Mouse (Mus musculus): Measurements from ENCODE around the gene Nptn. TPM values are rescaled to one million over a fixed set of nuclear protein-coding genes. Genes with fewer than 3 reads are reported as not detected.
A peak's percentile ranks its signal among the peaks of the same experiment; 100 is the strongest.

Gene Nptn
- polyA plus RNA-seq, 1 experiment: 465 TPM

DNA sequence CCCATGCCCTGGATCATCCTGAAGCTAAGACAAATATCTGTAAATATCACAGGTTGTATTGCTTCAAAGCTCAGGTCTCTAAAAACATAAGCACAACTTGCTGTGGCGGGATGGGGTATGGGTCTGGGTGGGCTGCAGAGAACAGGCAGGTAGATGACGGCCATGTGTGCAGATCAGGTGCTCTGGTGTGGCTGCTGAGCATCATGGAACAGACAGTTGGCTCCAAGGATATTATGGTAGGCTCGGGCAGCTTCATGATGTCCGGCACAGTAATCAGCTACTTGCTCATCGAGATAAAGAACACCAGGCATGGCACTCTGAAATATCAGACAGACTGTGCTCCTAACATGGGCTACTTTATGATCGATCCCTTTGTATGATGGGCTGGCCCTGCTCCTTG is 87.8 kb downstream of the Nptn start:
- H3K4me1 ChIP-seq (ENCODE audit: control insufficient read depth, insufficient read depth, low read length): no peaks in the 10 kb centered on the region
- no peak overlapping the region for H3K4me3 ChIP-seq (replicated peaks; ENCODE audit: extremely low read depth, low read depth, low read length)
- 90% methylated on average over 6 of the region's 6 CpGs for WGBS
- no peak for DNase-seq
- TF ChIP-seq POLR2A (IDR thresholded peaks at IDR 0.05; ENCODE audit: borderline replicate concordance, extremely low read depth, low read depth, low read length): no peak
- no peak for TF ChIP-seq CTCF (IDR thresholded peaks at IDR 0.05; ENCODE audit: insufficient read depth, low read length)

DNA sequence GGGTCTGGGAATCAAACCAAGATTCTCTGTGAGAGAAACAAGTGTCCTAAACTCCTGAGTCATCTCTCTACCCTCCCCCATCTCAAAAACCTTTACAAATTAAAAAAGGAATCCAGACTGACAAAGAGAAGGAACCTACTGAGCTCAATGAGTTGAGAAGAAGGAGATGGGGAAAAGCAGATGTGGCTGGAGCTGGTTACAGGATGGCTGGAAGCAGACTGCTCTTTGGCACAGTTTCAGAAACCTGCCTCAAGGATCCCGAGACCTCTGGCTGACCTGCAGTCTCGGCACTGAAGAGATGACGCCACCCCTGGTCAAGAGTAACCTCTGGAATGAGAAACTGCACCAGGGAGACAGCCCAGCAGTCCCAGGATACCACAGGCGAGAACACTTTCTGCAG is 90.4 kb downstream of the Nptn start:
- DNase-seq: peak; percentile 28
- Histone ChIP-seq H3K4me3 (replicated peaks; ENCODE audit: extremely low read depth, low read depth, low read length) (no peak overlapping the region), H3K4me1 (ENCODE audit: control insufficient read depth, insufficient read depth, low read length) (no peaks in the 10 kb centered on the region)
- TF ChIP-seq CTCF (IDR thresholded peaks at IDR 0.05; ENCODE audit: insufficient read depth, low read length): no peak
- WGBS: 13% methylated on average over 4 of the region's 4 CpGs

GRCm38 (mm10) chr9:58674736-58675135 is 92.7 kb downstream of the Nptn start:
- Histone ChIP-seq H3K4me1 (ENCODE audit: control insufficient read depth, insufficient read depth, low read length) (no peaks in the 10 kb centered on the region), H3K4me3 (replicated peaks; ENCODE audit: extremely low read depth, low read depth, low read length) (no peak overlapping the region)
- 70% methylated on average over 11 of the region's 11 CpGs for WGBS
- DNase-seq: no peak
- TF ChIP-seq CTCF (IDR thresholded peaks at IDR 0.05; ENCODE audit: insufficient read depth, low read length) (no peak), POLR2A (IDR thresholded peaks at IDR 0.05; ENCODE audit: borderline replicate concordance, extremely low read depth, low read depth, low read length) (no peak)

DNA sequence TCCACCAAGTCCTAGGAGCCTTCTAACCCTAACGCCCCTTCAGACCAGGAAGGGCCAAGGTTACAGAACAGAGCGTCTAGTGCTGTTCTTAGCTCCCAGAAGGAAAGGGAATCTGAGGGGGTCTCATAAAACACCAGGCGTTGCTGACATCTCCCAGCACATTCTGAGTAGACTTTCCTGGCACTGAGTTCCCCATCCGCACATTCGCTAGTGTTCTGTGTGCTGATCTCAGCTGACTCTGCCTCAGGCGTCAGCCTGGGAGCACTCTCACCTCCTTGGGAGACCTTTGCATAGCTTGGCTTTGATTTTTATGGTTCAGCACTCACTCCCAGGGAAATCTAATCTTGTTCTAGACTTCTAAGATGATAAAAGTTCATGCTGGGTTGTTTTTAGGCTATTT is 93.3 kb downstream of the Nptn start:
- DNase-seq: no peak
- no peaks in the 10 kb centered on the region for H3K4me1 ChIP-seq (ENCODE audit: control insufficient read depth, insufficient read depth, low read length)
- WGBS: 60% methylated on average over 6 of the region's 6 CpGs
- no peak overlapping the region for H3K4me3 ChIP-seq (replicated peaks; ENCODE audit: extremely low read depth, low read depth, low read length)
- TF ChIP-seq POLR2A (IDR thresholded peaks at IDR 0.05; ENCODE audit: borderline replicate concordance, extremely low read depth, low read depth, low read length) (no peak), CTCF (IDR thresholded peaks at IDR 0.05; ENCODE audit: insufficient read depth, low read length) (no peak)

DNA sequence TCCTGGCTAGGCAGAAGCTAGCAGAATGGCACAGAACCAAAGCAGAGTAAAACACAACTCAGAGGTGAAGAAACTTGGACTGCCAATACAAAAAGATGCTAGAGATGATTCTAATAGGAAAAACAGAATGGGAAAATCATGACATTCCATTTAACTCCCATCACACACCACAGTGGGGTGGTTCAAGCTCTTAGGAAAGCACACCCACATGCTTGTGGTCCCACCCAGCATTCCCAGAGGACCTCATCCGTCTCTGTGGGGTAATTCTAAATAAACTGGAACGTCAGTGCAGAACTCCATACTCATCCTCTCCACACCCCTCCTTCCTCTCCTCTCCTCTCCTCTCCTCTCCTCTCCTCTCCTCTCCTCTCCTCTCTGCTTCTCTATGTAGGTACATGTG is 99.4 kb downstream of the Nptn start:
- TF ChIP-seq CTCF (IDR thresholded peaks at IDR 0.05; ENCODE audit: insufficient read depth, low read length) (no peak), POLR2A (IDR thresholded peaks at IDR 0.05; ENCODE audit: borderline replicate concordance, extremely low read depth, low read depth, low read length) (no peak)
- WGBS: 34% methylated on average over 2 of the region's 2 CpGs
- Histone ChIP-seq H3K4me3 (replicated peaks; ENCODE audit: extremely low read depth, low read depth, low read length) (no peak overlapping the region), H3K4me1 (ENCODE audit: control insufficient read depth, insufficient read depth, low read length) (no peaks in the 10 kb centered on the region)
- DNase-seq: no peak

DNA sequence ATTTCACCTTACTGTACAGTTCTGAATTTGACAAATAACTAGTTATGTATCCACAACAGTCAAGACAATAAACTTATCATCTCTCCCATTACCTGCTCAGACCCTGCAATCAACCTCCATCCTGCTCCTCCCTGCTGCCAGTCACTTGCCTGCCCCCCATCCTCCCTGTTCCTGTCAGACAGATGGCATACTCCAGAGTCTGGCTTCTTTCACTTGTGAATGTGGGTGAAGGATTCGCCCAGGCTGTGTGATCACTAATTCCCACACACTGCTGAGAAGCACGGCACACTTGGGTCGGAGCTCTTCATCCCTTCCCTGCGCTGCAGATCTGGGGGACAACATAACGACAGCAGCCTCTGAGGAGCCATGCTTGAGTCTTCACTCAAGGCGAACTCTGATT is 100.1 kb downstream of the Nptn start:
- 65% methylated on average over 6 of the region's 6 CpGs for WGBS
- DNase-seq: no peak
- Histone ChIP-seq H3K4me3 (replicated peaks; ENCODE audit: extremely low read depth, low read depth, low read length) (no peak overlapping the region), H3K4me1 (ENCODE audit: control insufficient read depth, insufficient read depth, low read length) (no peaks in the 10 kb centered on the region)
- no peak for TF ChIP-seq CTCF (IDR thresholded peaks at IDR 0.05; ENCODE audit: insufficient read depth, low read length)
- TF ChIP-seq POLR2A (IDR thresholded peaks at IDR 0.05; ENCODE audit: borderline replicate concordance, extremely low read depth, low read depth, low read length): no peak

GRCm38 (mm10) chr9:58683372-58683771 is 101.3 kb downstream of the Nptn start:
- TF ChIP-seq POLR2A (IDR thresholded peaks at IDR 0.05; ENCODE audit: borderline replicate concordance, extremely low read depth, low read depth, low read length) (no peak), CTCF (IDR thresholded peaks at IDR 0.05; ENCODE audit: insufficient read depth, low read length) (no peak)
- Histone ChIP-seq H3K4me3 (replicated peaks; ENCODE audit: extremely low read depth, low read depth, low read length) (no peak overlapping the region), H3K4me1 (ENCODE audit: control insufficient read depth, insufficient read depth, low read length) (no peaks in the 10 kb centered on the region)
- no peak for DNase-seq
- 67% methylated on average over 6 of the region's 6 CpGs for WGBS

- TF ChIP-seq POLR2A (IDR thresholded peaks at IDR 0.05; ENCODE audit: borderline replicate concordance, extremely low read depth, low read depth, low read length) (no peak), CTCF (IDR thresholded peaks at IDR 0.05; ENCODE audit: insufficient read depth, low read length) (no peak)
- no peaks in the 10 kb centered on the region for H3K4me1 ChIP-seq (ENCODE audit: control insufficient read depth, insufficient read depth, low read length)
- 55% methylated on average over 10 of the region's 10 CpGs for WGBS
- DNase-seq: no peak
- no peak overlapping the region for H3K4me3 ChIP-seq (replicated peaks; ENCODE audit: extremely low read depth, low read depth, low read length)
These were observed 103.2 kb downstream of the Nptn start for GRCm38 (mm10) chr9:58685290-58685689.

- Histone ChIP-seq H3K4me1 (ENCODE audit: control insufficient read depth, insufficient read depth, low read length) (no peaks in the 10 kb centered on the region), H3K4me3 (replicated peaks; ENCODE audit: extremely low read depth, low read depth, low read length) (no peak overlapping the region)
- TF ChIP-seq POLR2A (IDR thresholded peaks at IDR 0.05; ENCODE audit: borderline replicate concordance, extremely low read depth, low read depth, low read length): no peak
- no peak for TF ChIP-seq CTCF (IDR thresholded peaks at IDR 0.05; ENCODE audit: insufficient read depth, low read length)
- WGBS: 76% methylated on average over 4 of the region's 4 CpGs
- DNase-seq: no peak
These were observed 106.0 kb downstream of the Nptn start for GRCm38 (mm10) chr9:58688076-58688475.

DNA sequence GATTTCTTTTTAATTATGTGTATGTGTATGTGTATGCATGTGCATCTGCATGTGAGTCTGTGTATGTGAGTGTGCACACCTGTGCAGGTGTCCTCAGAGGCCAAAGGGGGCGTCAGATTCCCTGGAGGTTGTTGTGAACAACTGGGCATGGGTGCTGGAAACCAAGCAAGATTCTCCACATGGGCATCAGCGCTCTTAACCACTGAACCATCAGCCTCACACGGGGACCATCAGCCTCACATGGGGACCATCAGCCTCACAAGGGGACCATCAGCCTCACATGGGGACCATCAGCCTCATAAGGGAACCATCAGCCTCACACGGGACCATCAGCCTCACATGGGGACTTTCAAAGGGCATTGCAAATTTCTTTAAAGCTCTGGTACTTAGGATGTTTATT is 108.7 kb downstream of the Nptn start:
- Histone ChIP-seq H3K4me3 (replicated peaks; ENCODE audit: extremely low read depth, low read depth, low read length) (no peak overlapping the region), H3K4me1 (ENCODE audit: control insufficient read depth, insufficient read depth, low read length) (no peaks in the 10 kb centered on the region)
- 75% methylated on average over 4 of the region's 4 CpGs for WGBS
- TF ChIP-seq CTCF (IDR thresholded peaks at IDR 0.05; ENCODE audit: insufficient read depth, low read length) (no peak), POLR2A (IDR thresholded peaks at IDR 0.05; ENCODE audit: borderline replicate concordance, extremely low read depth, low read depth, low read length) (no peak)
- DNase-seq: no peak

DNA sequence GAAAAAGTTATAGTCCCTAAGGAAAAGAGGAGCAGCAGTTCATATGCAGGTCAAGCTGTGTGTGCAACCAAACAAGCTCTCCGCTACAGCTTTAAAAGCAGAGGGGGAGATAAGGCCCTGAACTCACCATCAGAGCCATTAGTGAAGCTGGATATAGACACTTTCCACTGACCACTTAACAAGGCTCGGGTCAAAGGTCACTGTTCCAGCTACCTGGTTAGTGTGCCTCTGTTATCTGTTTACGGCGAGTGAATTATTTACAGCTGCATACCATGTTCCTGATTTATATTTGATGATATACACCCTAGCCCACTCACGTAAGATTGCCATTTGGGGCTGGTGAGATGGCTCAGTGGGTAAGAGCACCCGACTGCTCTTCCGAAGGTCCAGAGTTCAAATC is 109.4 kb downstream of the Nptn start:
- WGBS: 81% methylated on average over 7 of the region's 7 CpGs
- Histone ChIP-seq H3K4me3 (replicated peaks; ENCODE audit: extremely low read depth, low read depth, low read length) (no peak overlapping the region), H3K4me1 (ENCODE audit: control insufficient read depth, insufficient read depth, low read length) (no peaks in the 10 kb centered on the region)
- DNase-seq: no peak
- TF ChIP-seq CTCF (IDR thresholded peaks at IDR 0.05; ENCODE audit: insufficient read depth, low read length) (no peak), POLR2A (IDR thresholded peaks at IDR 0.05; ENCODE audit: borderline replicate concordance, extremely low read depth, low read depth, low read length) (no peak)
